Mouse (Mus musculus) spleen, adult 2 months (tissue): ENCODE measurements around the gene Prr7.

Experiments used
- CTCF ChIP-seq: fragments of 200-500 bp; IDR thresholded peaks from 2 replicates; pipeline ENCODE4 v1.5.1; 2011; ENCODE audit warnings: mild to moderate bottlenecking, inconsistent platforms; ENCODE audit not compliant: insufficient read depth, insufficient read length, insufficient replicate concordance; ENCODE audit errors: extremely low read depth
- POLR2A ChIP-seq: fragments of 200-500 bp; IDR thresholded peaks from 2 replicates; pipeline ENCODE4 v1.6.1; 2011; ENCODE audit warnings: low read depth, low read length, inconsistent platforms

- TF ChIP-seq POLR2A (no peak), CTCF (no peak)
These were observed 22.1 kb downstream of the Prr7 start for GRCm38 (mm10) chr13:55486029-55486794.
